Mouse (Mus musculus) hindbrain, embryonic 12.5 days (tissue): ENCODE measurements at regions not wholly inside any gene's neighbourhood (a gene's known extent, or its start where the extent isn't known, plus 50 kb on each side); places are given as distances from the start of the nearest gene placed in this dataset.

Experiments used
- ATAC-seq: fragments of 200-750 bp; cut with Nextera tagmentation; 2 replicates; pipeline ENCODE4 v1.8.0; 2017; ENCODE audit warnings: moderate TSS enrichment; ENCODE audit not compliant: low FRiP score
- H3K27ac ChIP-seq: fragments of 300-500 bp; sonication (generic); 2 replicates; pipeline ENCODE4 v1.5.1; 2016; ENCODE audit warnings: mild to moderate bottlenecking
- H3K27me3 ChIP-seq: fragments of 300-500 bp; sonication (generic); 2 replicates; pipeline ENCODE4 v1.6.1; 2016; ENCODE audit warnings: mild to moderate bottlenecking
- H3K36me3 ChIP-seq: fragments of 300-500 bp; sonication (generic); 2 replicates; pipeline ENCODE4 v1.6.1; 2016; ENCODE audit warnings: mild to moderate bottlenecking
- H3K4me1 ChIP-seq: fragments of 300-500 bp; sonication (generic); 2 replicates; pipeline ENCODE4 v1.6.1; 2016
- H3K4me2 ChIP-seq: fragments of 300-500 bp; sonication (generic); replicated peaks from 2 replicates; pipeline ENCODE4 v1.6.1; 2016; ENCODE audit warnings: mild to moderate bottlenecking
- H3K4me3 ChIP-seq: fragments of 300-500 bp; sonication (generic); 2 replicates; pipeline ENCODE4 v1.5.1; 2016; ENCODE audit warnings: mild to moderate bottlenecking
- H3K9ac ChIP-seq: fragments of 300-500 bp; sonication (generic); 2 replicates; pipeline ENCODE4 v1.6.1; 2016; ENCODE audit warnings: mild to moderate bottlenecking, moderate library complexity
- H3K9me3 ChIP-seq: fragments of 300-500 bp; sonication (generic); replicated peaks from 2 replicates; pipeline ENCODE4 v1.6.1; 2016; ENCODE audit warnings: mild to moderate bottlenecking
- WGBS: fragments of 180-500 bp; shearing (Covaris S2); methylation state at CpG from one replicate; pipeline ENCODE4 v1.1.7; 2016; 5-methylcytosine and 5-hydroxymethylcytosine counted together

GRCm38 (mm10) chr12:107250747-107251470, 237.5 kb upstream of the 3110018I06Rik start:
- ATAC-seq: no peak
- H3K9me3 ChIP-seq: no peaks in the 10 kb centered on the region
- H3K4me1 ChIP-seq: 0 out of 2 replicates have a peak, but pooled peaks cover 7% of the 10 kb centered on the region
- no peak overlapping the region for H3K27ac ChIP-seq
- H3K9ac ChIP-seq: no peak overlapping the region
- H3K4me3 ChIP-seq: no peak overlapping the region
- no peak overlapping the region for H3K4me2 ChIP-seq
- H3K27me3 ChIP-seq: no peaks in the 10 kb centered on the region
- WGBS: 78% methylated on average over 9 of the region's 9 CpGs
- no peaks in the 10 kb centered on the region for H3K36me3 ChIP-seq

DNA sequence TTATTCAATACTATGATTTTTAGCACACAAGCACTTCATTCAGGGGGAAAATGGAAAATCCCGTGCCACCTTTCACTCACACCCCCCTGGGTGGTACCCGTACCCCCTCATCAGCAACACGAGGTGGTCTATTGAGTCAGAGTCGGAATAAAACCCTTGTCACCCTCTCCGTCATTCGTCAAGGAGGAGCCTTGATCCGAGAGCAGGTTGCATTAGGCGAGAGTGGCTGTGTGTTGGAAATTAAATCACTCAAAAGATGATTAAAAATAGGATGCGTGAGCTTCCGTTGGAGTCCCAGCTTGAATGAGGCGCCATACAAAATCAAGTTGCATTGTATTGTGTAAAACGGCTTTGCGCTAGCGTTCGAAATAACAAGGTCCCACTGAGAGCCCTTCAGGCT, 236.5 kb upstream of the 3110018I06Rik start:
- no peak overlapping the region for H3K9ac ChIP-seq
- no peak overlapping the region for H3K4me2 ChIP-seq
- no peaks in the 10 kb centered on the region for H3K36me3 ChIP-seq
- H3K4me3 ChIP-seq: no peak overlapping the region
- no peaks in the 10 kb centered on the region for H3K27me3 ChIP-seq
- no peak for ATAC-seq
- H3K9me3 ChIP-seq: no peaks in the 10 kb centered on the region
- H3K4me1 ChIP-seq: 0 out of 2 replicates have a peak, but pooled peaks cover 7% of the 10 kb centered on the region
- WGBS: 57% methylated on average over 15 of the region's 15 CpGs
- no peak overlapping the region for H3K27ac ChIP-seq

DNA sequence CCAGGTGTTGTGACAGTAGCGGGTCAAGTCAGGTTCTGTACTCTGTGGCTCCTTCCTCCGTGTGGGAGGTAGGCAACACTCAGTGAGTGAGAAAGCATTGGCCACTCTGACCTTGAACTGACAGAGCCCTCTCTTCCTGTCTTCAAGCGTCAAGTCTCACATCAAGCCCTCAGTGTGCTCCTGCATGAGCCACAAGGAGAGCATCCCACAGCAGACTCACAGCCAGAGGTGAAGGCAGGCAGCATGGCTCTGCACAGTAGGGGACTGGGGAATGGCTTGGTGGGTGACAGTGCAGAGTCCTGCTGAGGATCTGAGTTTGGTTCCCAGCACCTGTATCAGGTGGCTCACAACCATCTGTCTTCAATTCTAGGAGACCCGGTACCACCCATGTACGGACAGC, 226.4 kb upstream of the 3110018I06Rik start:
- Histone ChIP-seq H3K9me3 (no peaks in the 10 kb centered on the region), H3K4me2 (no peak overlapping the region), H3K9ac (no peak overlapping the region), H3K27me3 (no peaks in the 10 kb centered on the region), H3K4me3 (no peak overlapping the region), H3K36me3 (no peaks in the 10 kb centered on the region), H3K27ac (no peak overlapping the region), H3K4me1 (0 out of 2 replicates have a peak, but pooled peaks cover 3% of the 10 kb centered on the region)
- 89% methylated on average over 5 of the region's 5 CpGs for WGBS
- ATAC-seq: no peak

DNA sequence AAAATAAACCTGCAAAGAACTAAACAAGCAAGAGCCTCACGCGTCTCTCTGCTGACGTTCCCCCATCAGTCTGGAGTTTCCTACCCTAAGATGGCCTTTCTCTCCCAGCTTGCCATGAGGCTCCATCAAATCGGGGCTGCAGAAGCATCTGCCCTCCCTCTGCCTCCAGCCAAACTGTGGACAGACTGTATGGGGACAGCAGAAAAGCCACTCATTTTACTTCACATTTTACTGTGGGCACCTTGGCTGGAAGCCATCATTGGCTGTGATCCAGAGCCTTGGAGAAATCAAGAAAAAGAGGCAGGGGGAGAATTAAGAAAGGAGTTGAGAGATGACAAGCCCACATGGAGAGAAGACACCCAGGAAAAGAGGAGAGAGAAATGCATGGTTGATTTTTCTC, 225.9 kb upstream of the 3110018I06Rik start:
- no peak for ATAC-seq
- Histone ChIP-seq H3K9ac (no peak overlapping the region), H3K4me2 (no peak overlapping the region), H3K27me3 (no peaks in the 10 kb centered on the region), H3K4me1 (0 out of 2 replicates have a peak, but pooled peaks cover 3% of the 10 kb centered on the region), H3K27ac (no peak overlapping the region), H3K4me3 (no peak overlapping the region), H3K36me3 (no peaks in the 10 kb centered on the region), H3K9me3 (no peaks in the 10 kb centered on the region)
- WGBS: 79% methylated on average over 4 of the region's 4 CpGs

DNA sequence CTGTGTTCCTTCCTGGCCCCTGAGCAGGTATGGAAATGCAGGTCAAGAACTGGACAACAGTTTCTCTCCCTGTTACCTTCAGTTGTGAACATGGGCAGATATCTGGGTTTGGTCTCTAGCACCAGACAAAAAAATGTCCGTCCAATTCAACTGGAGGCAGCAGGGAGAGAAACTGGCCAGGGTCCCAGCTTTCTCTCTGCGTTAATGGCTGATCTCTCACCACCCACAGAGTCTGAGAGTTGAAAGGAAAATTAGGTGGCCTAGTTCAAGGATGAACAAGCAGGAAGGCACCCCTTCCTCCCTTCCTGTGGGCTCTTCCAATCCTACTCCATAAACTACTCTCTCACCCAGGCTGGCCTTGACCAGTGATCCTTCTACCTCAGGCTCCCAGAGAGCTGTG, 221.7 kb upstream of the 3110018I06Rik start:
- 69% methylated on average over 2 of the region's 2 CpGs for WGBS
- peaks cover 11% of the 10 kb centered on the region; the same call in 1 of the 2 replicates for H3K4me1 ChIP-seq

DNA sequence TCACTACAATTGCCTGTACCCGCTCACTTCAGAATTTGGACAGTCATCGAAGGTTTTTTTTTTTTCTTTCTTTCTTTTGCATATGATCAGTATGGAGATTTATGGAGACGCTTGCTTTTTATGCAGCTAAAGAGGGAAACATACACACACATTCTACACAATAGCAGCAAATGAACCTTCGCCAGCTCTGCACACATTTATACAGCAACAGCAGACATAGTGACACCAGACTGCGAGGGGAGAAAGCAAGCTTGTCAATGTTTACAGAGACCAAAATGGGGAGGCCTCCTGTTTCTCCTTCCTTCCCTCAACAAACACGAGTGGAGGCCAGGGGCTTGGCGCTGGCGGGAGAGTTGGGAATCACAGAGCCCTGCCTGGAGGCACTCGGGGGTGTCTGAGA, 202.8 kb upstream of the 3110018I06Rik start:
- Histone ChIP-seq H3K27me3 (no peaks in the 10 kb centered on the region), H3K9me3 (no peaks in the 10 kb centered on the region), H3K27ac (no peak overlapping the region), H3K9ac (no peak overlapping the region), H3K36me3 (no peaks in the 10 kb centered on the region), H3K4me3 (no peak overlapping the region), H3K4me1 (0 out of 2 replicates have a peak, but pooled peaks cover 2% of the 10 kb centered on the region), H3K4me2 (no peak overlapping the region)
- ATAC-seq: no peak
- WGBS: 72% methylated on average over 9 of the region's 9 CpGs

More for the DNA sequence above, 221.7 kb upstream of the 3110018I06Rik start:
- no peaks in the 10 kb centered on the region for H3K36me3 ChIP-seq
- no peak overlapping the region for H3K9ac ChIP-seq
- no peak overlapping the region for H3K4me3 ChIP-seq
- ATAC-seq: no peak
- 0 out of 2 replicates have a peak, but pooled peaks cover 3% of the 10 kb centered on the region for H3K9me3 ChIP-seq
- H3K4me2 ChIP-seq: no peak overlapping the region
- H3K27me3 ChIP-seq: no peaks in the 10 kb centered on the region
- no peak overlapping the region for H3K27ac ChIP-seq

DNA sequence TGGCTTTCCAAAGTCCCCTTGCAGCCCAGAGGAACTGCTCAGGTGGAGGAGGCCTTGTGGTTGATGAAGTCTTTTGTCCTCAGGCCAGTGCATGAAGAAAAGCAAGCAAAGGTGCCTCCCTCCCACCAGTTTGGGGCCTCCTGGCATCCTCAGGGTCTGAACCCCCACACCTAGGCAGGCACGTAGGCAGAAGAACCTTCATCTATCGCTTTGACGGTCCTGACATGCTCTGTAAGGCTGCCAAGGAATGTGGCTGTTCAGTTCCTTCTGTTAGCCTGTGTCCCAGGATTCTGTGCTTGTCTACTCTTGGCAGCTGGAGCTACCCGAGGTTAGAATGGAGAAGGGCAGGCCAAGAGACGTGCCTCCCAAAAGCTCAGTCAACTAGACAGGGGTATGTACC, 197.1 kb upstream of the 3110018I06Rik start:
- 88% methylated on average over 5 of the region's 5 CpGs for WGBS
- Histone ChIP-seq H3K27ac (no peak overlapping the region), H3K4me1 (0 out of 2 replicates have a peak, but pooled peaks cover 2% of the 10 kb centered on the region)

GRCm38 (mm10) chr12:107307094-107307740, 181.2 kb upstream of the 3110018I06Rik start:
- Histone ChIP-seq H3K27ac (no peak overlapping the region), H3K4me3 (no peak overlapping the region), H3K9ac (no peak overlapping the region), H3K36me3 (no peaks in the 10 kb centered on the region), H3K27me3 (no peaks in the 10 kb centered on the region), H3K4me1 (peaks cover 3% of the 10 kb centered on the region), H3K4me2 (no peak overlapping the region), H3K9me3 (no peaks in the 10 kb centered on the region)
- no peak for ATAC-seq
- 48% methylated on average over 15 of the region's 15 CpGs for WGBS

More for the DNA sequence above, 197.1 kb upstream of the 3110018I06Rik start:
- ATAC-seq: no peak
- Histone ChIP-seq H3K9ac (no peak overlapping the region), H3K4me3 (no peak overlapping the region), H3K36me3 (no peaks in the 10 kb centered on the region), H3K9me3 (no peaks in the 10 kb centered on the region), H3K4me2 (no peak overlapping the region), H3K27me3 (no peaks in the 10 kb centered on the region)

GRCm38 (mm10) chr12:107315446-107315845, 173.0 kb upstream of the 3110018I06Rik start:
- Histone ChIP-seq H3K9ac (no peak overlapping the region), H3K36me3 (no peaks in the 10 kb centered on the region), H3K4me1 (no peaks in the 10 kb centered on the region), H3K4me3 (no peak overlapping the region), H3K9me3 (no peaks in the 10 kb centered on the region), H3K4me2 (no peak overlapping the region), H3K27ac (no peak overlapping the region), H3K27me3 (no peaks in the 10 kb centered on the region)
- WGBS: 96% methylated on average over 4 of the region's 4 CpGs
- ATAC-seq: no peak

- H3K4me3 ChIP-seq: no peak overlapping the region
- no peak for ATAC-seq
- H3K4me2 ChIP-seq: no peak overlapping the region
- H3K9me3 ChIP-seq: 0 out of 2 replicates have a peak, but pooled peaks cover 4% of the 10 kb centered on the region
- peaks cover 4% of the 10 kb centered on the region; the same call in 1 of the 2 replicates for H3K4me1 ChIP-seq
- WGBS: 30% methylated on average over 7 of the region's 7 CpGs
- no peaks in the 10 kb centered on the region for H3K36me3 ChIP-seq
- H3K27ac ChIP-seq: no peak overlapping the region
- H3K9ac ChIP-seq: no peak overlapping the region
- H3K27me3 ChIP-seq: no peaks in the 10 kb centered on the region
Measured at GRCm38 (mm10) chr12:107322861-107323260, 165.6 kb upstream of the 3110018I06Rik start.

DNA sequence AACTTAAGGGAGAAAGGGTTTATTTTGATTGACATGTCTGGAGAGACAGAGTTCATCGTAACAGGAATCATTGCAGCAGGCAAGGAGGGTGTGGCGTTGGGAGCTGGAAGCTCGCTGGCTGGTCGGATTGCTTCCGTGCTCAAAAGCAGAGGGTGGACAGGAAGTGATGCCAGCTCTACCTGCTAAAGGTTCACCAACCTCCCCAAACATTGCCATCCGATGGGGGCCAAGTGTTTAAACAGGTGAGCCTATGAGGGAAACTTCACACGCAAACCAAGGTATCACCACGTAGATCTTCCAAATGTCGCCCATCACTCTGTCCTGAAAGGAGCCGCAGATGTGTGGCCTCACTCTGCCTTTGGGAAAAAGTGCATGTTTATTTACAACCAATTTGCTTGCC, 162.3 kb upstream of the 3110018I06Rik start:
- Histone ChIP-seq H3K9ac (no peak overlapping the region), H3K27me3 (0 out of 2 replicates have a peak, but pooled peaks cover 2% of the 10 kb centered on the region), H3K4me2 (no peak overlapping the region), H3K27ac (no peak overlapping the region), H3K36me3 (no peaks in the 10 kb centered on the region), H3K9me3 (0 out of 2 replicates have a peak, but pooled peaks cover 4% of the 10 kb centered on the region), H3K4me1 (peaks cover 20% of the 10 kb centered on the region), H3K4me3 (no peak overlapping the region)
- WGBS: 96% methylated on average over 10 of the region's 10 CpGs
- ATAC-seq: no peak

- WGBS: 72% methylated on average over 9 of the region's 9 CpGs
- H3K4me2 ChIP-seq: no peak overlapping the region
Measured at GRCm38 (mm10) chr12:107327107-107327770, 161.2 kb upstream of the 3110018I06Rik start.

More at GRCm38 (mm10) chr12:107327107-107327770, 161.2 kb upstream of the 3110018I06Rik start:
- Histone ChIP-seq H3K36me3 (no peaks in the 10 kb centered on the region), H3K4me1 (peaks cover 20% of the 10 kb centered on the region), H3K9me3 (0 out of 2 replicates have a peak, but pooled peaks cover 4% of the 10 kb centered on the region), H3K27ac (no peak overlapping the region), H3K27me3 (0 out of 2 replicates have a peak, but pooled peaks cover 2% of the 10 kb centered on the region), H3K9ac (no peak overlapping the region), H3K4me3 (no peak overlapping the region)
- no peak for ATAC-seq
